Mouse (Mus musculus): ENCODE data around the gene Gm10799.
"Not testable (repeated sequence)": the region's sequence is repeated elsewhere in the genome, so short reads cannot be mapped to it uniquely, and the experiment has no call there.

Gm10799 gene

GRCm38 (mm10) chr2:104065526-104065925 is 2.8 kb downstream of the Gm10799 start, which contains the start of gene Gm10912:
Gm10912 (plus strand) TSS chr2:104065826.
- DNase-seq (ENCODE audit: low spot score): not testable (repeated sequence)

- no peak for DNase-seq (ENCODE audit: low spot score)
These were observed 4.2 kb downstream of the Gm10799 start for GRCm38 (mm10) chr2:104064152-104064551.

- DNase-seq (ENCODE audit: low spot score): no peak
These were observed 5.7 kb downstream of the Gm10799 start for GRCm38 (mm10) chr2:104062665-104063064.

GRCm38 (mm10) chr2:104060996-104061395 is 7.4 kb downstream of the Gm10799 start:
- DNase-seq (ENCODE audit: low spot score): no peak

- no peak for DNase-seq (ENCODE audit: low spot score)
These were observed 8.6 kb downstream of the Gm10799 start for GRCm38 (mm10) chr2:104059786-104060185.

- no peak for DNase-seq (ENCODE audit: low spot score)
These were observed 9.4 kb downstream of the Gm10799 start for GRCm38 (mm10) chr2:104058954-104059353.

- no peak for DNase-seq (ENCODE audit: low spot score)
These were observed 10.0 kb downstream of the Gm10799 start for GRCm38 (mm10) chr2:104058381-104058780.

GRCm38 (mm10) chr2:104044479-104045080 is 23.8 kb downstream of the Gm10799 start:
- no peak for DNase-seq (ENCODE audit: low spot score)

- no peak for DNase-seq (ENCODE audit: low spot score)
These were observed 24.5 kb downstream of the Gm10799 start for GRCm38 (mm10) chr2:104043624-104044478.

- no peak for DNase-seq (ENCODE audit: low spot score)
These were observed 25.6 kb downstream of the Gm10799 start for GRCm38 (mm10) chr2:104042766-104043165.

GRCm38 (mm10) chr2:104041632-104042031 is 26.7 kb downstream of the Gm10799 start:
- no peak for DNase-seq (ENCODE audit: low spot score)

GRCm38 (mm10) chr2:104038236-104038635 is 30.1 kb downstream of the Gm10799 start:
- DNase-seq (ENCODE audit: low spot score): no peak

GRCm38 (mm10) chr2:104036316-104036715 is 32.0 kb downstream of the Gm10799 start:
- no peak for DNase-seq (ENCODE audit: low spot score)

- no peak for DNase-seq (ENCODE audit: low spot score)
These were observed 32.8 kb downstream of the Gm10799 start for GRCm38 (mm10) chr2:104035595-104035994.

- DNase-seq (ENCODE audit: low spot score): peak; percentile 50
These were observed 33.4 kb downstream of the Gm10799 start for GRCm38 (mm10) chr2:104034832-104035472.

GRCm38 (mm10) chr2:104032056-104032455 is 36.3 kb downstream of the Gm10799 start:
- DNase-seq (ENCODE audit: low spot score): no peak

- no peak for DNase-seq (ENCODE audit: low spot score)
These were observed 38.0 kb downstream of the Gm10799 start for GRCm38 (mm10) chr2:104030381-104030780.

- DNase-seq (ENCODE audit: low spot score): no peak
These were observed 39.3 kb downstream of the Gm10799 start for GRCm38 (mm10) chr2:104029074-104029473.

- peak; percentile 32 for DNase-seq (ENCODE audit: low spot score)
These were observed 40.1 kb downstream of the Gm10799 start, which contains the start of gene 4931422A03Rik for GRCm38 (mm10) chr2:104028139-104028723. 4931422A03Rik (minus strand) TSS chr2:104028361.

- DNase-seq (ENCODE audit: low spot score): peak; percentile 86
These were observed 40.8 kb downstream of the Gm10799 start, which contains the start of gene Fbxo3 for GRCm38 (mm10) chr2:104027458-104028138. Fbxo3 (plus strand) TSS chr2:104027721.

- DNase-seq (ENCODE audit: low spot score): no peak
These were observed 43.7 kb downstream of the Gm10799 start for GRCm38 (mm10) chr2:104024656-104025055.

- DNase-seq (ENCODE audit: low spot score): no peak
These were observed 45.3 kb downstream of the Gm10799 start for GRCm38 (mm10) chr2:104023096-104023495.
